Mouse (Mus musculus) forebrain, embryonic 11.5 days (tissue): ENCODE results near the gene Cpa1. TPM values are rescaled to one million over a fixed set of nuclear protein-coding genes. Genes with fewer than 3 reads are reported as not detected.
A peak's percentile ranks its signal among the peaks of the same experiment; 100 is the strongest.

Experiments used
- ATAC-seq: fragments of 200-750 bp; cut with Nextera tagmentation; replicated peaks from 2 replicates; pipeline ENCODE4 v1.8.0; 2017; ENCODE audit warnings: moderate TSS enrichment; ENCODE audit not compliant: low FRiP score
- DNase-seq: peaks from one replicate; pipeline ENCODE4 v3.0.0-alpha.2; 2017; ENCODE audit warnings: low spot score
- H3K27ac ChIP-seq: fragments of 300-500 bp; sonication (generic); 2 replicates; pipeline ENCODE4 v1.5.1; 2014; ENCODE audit warnings: low read depth, low read length
- H3K27me3 ChIP-seq: fragments of 300-500 bp; sonication (generic); 2 replicates; pipeline ENCODE4 v1.6.1; 2014; ENCODE audit warnings: mild to moderate bottlenecking, low read length, mixed read lengths; ENCODE audit not compliant: control insufficient read depth, insufficient read depth
- H3K36me3 ChIP-seq: fragments of 300-500 bp; sonication (generic); 2 replicates; pipeline ENCODE4 v1.6.1; 2014; ENCODE audit warnings: mild to moderate bottlenecking, low read length, moderate library complexity, mixed read lengths; ENCODE audit not compliant: control insufficient read depth, insufficient read depth
- H3K4me1 ChIP-seq: fragments of 300-500 bp; sonication (generic); replicated peaks from 2 replicates; pipeline ENCODE4 v1.6.1; 2014; ENCODE audit warnings: low read length, mixed read lengths; ENCODE audit not compliant: control insufficient read depth, insufficient read depth
- H3K4me2 ChIP-seq: fragments of 300-500 bp; sonication (generic); 2 replicates; pipeline ENCODE4 v1.6.1; 2014; ENCODE audit warnings: low read depth, mild to moderate bottlenecking, low read length, moderate library complexity, mixed read lengths; ENCODE audit not compliant: severe bottlenecking
- H3K4me3 ChIP-seq: fragments of 300-500 bp; sonication (generic); 2 replicates; pipeline ENCODE4 v1.5.1; 2014; ENCODE audit warnings: low read depth, low read length
- H3K9ac ChIP-seq: fragments of 300-500 bp; sonication (generic); 2 replicates; pipeline ENCODE4 v1.6.1; 2014; ENCODE audit warnings: low read length
- H3K9me3 ChIP-seq: fragments of 300-500 bp; sonication (generic); 2 replicates; pipeline ENCODE4 v1.6.1; 2016; ENCODE audit warnings: low read length, mixed read lengths; ENCODE audit not compliant: control insufficient read depth
- whole genome bisulfite sequencing: fragments of 180-500 bp; shearing (Covaris S2); extraction: QIAGEN DNeasy Blood & Tissue Kit; methylation state at CpG from one replicate; pipeline ENCODE4 v1.1.7; 2014; 5-methylcytosine and 5-hydroxymethylcytosine counted together
- polyA plus RNA-seq: library from polyadenylated mRNA; unstranded; fragments of >200 nt; fragmentation: Nextera tagmentation; extraction: Ambion mirVana; gene quantifications from 2 replicates; pipeline ENCODE4 v1.2.1, GENCODE M21; 2014

The Cpa1 gene
- polyA plus RNA-seq, 1 experiment from 2014 or later, result 0.16 TPM

DNA sequence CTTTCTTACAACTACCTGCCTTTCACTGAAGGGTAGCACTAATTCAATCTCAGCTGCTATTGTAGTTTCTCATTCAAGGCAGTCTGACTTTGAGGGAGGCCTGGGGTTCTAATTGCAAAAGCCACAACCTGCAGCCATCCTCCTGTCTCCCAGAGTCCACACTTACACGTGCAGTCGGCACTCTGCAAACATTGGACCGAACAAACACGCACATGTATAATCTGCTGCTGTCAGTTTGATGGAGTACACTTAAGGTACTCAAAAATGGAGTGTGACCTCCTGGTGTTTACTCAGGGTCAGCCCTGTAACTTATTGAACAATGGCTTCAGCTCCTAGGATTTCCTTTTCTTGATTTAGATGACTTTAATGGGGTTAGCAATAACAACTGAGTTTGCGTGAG, 40.5 kb downstream of the Cpa1 start:
- Histone ChIP-seq H3K4me1 (peaks cover 33% of the 10 kb centered on the region), H3K27me3 (no peaks in the 10 kb centered on the region), H3K9ac (no peak overlapping the region), H3K36me3 (no peaks in the 10 kb centered on the region), H3K4me3 (no peak overlapping the region), H3K9me3 (no peaks in the 10 kb centered on the region), H3K4me2 (no peak overlapping the region), H3K27ac (no peak overlapping the region)
- ATAC-seq (no peak), DNase-seq (no peak)
- WGBS, result 61% methylated on average over 5 of the region's 5 CpGs

DNA sequence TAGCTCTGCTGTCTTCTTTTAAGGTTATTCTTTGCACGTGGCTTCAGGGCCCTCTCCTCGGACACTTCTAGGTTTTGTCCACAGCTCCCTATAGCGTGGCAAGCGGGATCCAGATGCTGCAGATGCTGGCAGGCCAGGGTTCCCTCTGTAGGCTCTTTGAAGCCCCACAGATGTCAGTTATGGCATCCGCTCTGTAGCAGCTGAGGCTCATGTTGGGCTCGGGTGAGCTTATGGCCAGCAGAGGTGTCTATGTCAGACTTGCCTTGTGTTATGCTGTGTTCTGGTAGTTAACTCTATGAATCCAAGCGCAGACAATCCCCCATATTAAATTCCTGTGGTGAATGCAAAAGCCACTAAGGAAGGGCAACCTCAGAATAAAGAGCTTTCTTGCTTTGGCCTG, 41.4 kb downstream of the Cpa1 start:
- H3K36me3 ChIP-seq, result no peaks in the 10 kb centered on the region
- peaks cover 24% of the 10 kb centered on the region for H3K4me1 ChIP-seq
- H3K27ac ChIP-seq, result no peak overlapping the region
- WGBS, result 78% methylated on average over 7 of the region's 7 CpGs
- no peak overlapping the region for H3K4me3 ChIP-seq
- DNase-seq, result no peak
- no peak overlapping the region for H3K9ac ChIP-seq
- no peak overlapping the region for H3K4me2 ChIP-seq
- no peaks in the 10 kb centered on the region for H3K9me3 ChIP-seq
- no peaks in the 10 kb centered on the region for H3K27me3 ChIP-seq
- no peak for ATAC-seq

DNA sequence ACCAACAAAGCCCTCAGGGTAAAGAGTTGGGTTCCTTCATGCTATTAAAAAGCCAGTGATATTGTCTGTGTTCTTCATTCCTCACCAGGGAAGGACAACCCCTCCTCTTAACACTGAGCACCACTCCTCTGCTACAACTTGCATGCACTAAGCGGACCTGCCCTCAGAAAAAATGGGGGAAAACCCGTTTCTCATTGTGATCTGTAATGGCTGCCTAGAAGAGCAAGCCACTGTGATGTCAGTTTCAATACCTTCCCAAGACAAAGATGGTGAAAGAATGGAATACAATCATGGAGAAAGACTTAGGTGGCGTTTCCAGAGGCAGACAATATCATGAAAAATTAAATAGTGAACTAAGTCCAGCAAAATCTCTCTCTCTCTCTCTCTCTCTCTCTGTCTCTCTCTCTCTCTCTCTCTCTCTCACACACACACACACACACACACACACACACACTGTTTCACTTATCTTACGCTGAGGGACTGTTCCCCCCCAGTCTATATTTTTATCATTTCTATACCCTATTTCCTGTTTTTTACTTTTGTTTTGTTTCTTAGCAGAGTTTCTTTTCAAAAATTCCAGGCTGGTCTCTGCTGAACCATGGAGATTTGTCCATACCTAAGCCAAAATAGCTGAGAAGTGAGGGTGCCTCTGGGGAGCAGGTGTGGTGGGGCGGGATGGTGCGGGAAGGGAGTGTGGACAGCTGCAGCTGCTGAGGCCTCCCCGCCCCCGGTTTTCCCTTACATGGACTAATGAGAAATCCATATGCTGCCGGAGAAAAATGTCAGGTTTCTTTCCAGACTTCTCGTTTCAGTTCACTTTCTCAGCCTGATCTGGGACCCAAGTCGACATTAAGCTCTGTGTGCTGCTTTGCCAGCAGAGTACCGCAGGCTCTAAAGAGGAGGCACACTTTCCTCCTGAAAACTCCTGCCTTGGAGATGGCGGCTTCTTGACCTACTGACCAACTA, 43.2 kb downstream of the Cpa1 start:
- 70% methylated on average over 13 of the region's 13 CpGs for WGBS

DNA sequence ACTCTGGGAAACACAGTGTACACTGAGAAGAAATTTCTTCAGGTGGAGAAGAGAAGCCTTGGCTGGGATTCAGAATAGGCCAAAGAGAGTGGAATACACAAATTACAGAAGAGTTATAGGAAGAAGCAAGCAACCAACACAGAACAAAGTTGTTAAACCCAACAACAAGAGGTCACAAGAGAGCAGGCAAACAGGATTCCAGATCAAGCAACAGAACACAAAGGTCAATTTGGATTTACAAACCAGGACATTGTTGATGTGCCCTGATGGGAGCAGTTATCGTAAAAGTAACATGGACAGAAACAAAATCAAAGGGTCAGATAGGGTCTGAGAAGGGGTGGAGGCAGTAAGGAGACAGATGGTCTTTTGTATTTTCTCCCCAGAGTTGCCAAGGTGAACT, 45.6 kb downstream of the Cpa1 start:
- no peaks in the 10 kb centered on the region for H3K36me3 ChIP-seq
- no peak for DNase-seq
- H3K9ac ChIP-seq, result no peak overlapping the region
- peaks cover 9% of the 10 kb centered on the region for H3K4me1 ChIP-seq
- 87% methylated on average over 1 of the region's 1 CpGs for WGBS
- no peaks in the 10 kb centered on the region for H3K9me3 ChIP-seq
- H3K27me3 ChIP-seq, result no peaks in the 10 kb centered on the region
- no peak for ATAC-seq
- H3K27ac ChIP-seq, result no peak overlapping the region
- no peak overlapping the region for H3K4me3 ChIP-seq
- no peak overlapping the region for H3K4me2 ChIP-seq

More for the DNA sequence above, 43.2 kb downstream of the Cpa1 start:
- no peak for DNase-seq
- ATAC-seq, result no peak
- Histone ChIP-seq H3K9ac (no peak overlapping the region), H3K36me3 (no peaks in the 10 kb centered on the region), H3K4me2 (no peak overlapping the region), H3K9me3 (no peaks in the 10 kb centered on the region), H3K27ac (peak overlapping the region; percentile 57), H3K27me3 (no peaks in the 10 kb centered on the region), H3K4me1 (peaks cover 18% of the 10 kb centered on the region), H3K4me3 (no peak overlapping the region)

DNA sequence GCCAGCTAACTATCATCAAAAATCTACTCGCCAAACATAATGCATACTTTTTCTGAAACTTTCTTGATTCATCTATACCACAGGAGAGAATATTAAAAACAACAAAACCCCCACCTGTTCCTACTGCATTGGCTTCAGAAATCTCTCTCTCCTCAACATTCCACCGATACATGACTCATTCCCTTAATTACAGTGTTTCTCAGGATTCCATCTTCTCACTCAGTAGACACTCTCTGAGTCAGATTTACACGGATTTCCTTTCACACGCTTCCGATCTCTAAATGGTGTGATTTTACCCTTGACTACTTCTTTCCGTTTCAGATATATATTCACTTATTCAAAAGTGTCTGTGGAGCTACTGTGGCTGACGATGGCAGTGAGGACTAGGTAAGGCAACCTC, 48.2 kb downstream of the Cpa1 start:
- DNase-seq (no peak), ATAC-seq (no peak)
- Histone ChIP-seq H3K4me1 (peaks cover 9% of the 10 kb centered on the region), H3K9ac (no peak overlapping the region), H3K27ac (no peak overlapping the region), H3K27me3 (no peaks in the 10 kb centered on the region), H3K9me3 (no peaks in the 10 kb centered on the region), H3K36me3 (no peaks in the 10 kb centered on the region), H3K4me2 (no peak overlapping the region), H3K4me3 (no peak overlapping the region)
- 94% methylated on average over 7 of the region's 7 CpGs for WGBS

DNA sequence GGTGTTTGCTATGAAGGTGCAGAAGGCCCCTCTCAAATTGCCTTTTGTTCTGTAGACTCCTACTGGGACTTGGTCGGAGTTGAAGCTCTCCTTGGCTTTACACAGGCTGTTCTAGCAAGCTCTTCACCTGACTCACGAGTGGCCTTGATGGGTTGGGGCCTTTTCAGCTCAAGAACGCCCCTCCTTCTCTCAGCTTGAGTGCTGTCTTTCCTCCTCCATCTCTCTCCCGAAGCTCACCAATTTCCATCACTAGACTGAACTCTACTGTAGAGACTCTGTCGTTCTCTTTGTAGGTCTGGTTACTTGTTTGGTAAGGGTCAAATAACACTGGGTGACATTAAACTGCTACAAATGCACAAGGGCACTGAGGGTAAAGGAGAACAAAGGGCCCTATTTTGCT, 53.8 kb downstream of the Cpa1 start:
- WGBS, result 72% methylated on average over 5 of the region's 5 CpGs
- Histone ChIP-seq H3K36me3 (no peaks in the 10 kb centered on the region), H3K4me2 (peak overlapping the region; percentile 50), H3K4me1 (peaks cover 9% of the 10 kb centered on the region), H3K9me3 (no peaks in the 10 kb centered on the region), H3K27ac (peak overlapping the region; percentile 92), H3K4me3 (peak overlapping the region; percentile 43), H3K9ac (peak overlapping the region; percentile 62), H3K27me3 (no peaks in the 10 kb centered on the region)
- ATAC-seq (no peak), DNase-seq (no peak)

DNA sequence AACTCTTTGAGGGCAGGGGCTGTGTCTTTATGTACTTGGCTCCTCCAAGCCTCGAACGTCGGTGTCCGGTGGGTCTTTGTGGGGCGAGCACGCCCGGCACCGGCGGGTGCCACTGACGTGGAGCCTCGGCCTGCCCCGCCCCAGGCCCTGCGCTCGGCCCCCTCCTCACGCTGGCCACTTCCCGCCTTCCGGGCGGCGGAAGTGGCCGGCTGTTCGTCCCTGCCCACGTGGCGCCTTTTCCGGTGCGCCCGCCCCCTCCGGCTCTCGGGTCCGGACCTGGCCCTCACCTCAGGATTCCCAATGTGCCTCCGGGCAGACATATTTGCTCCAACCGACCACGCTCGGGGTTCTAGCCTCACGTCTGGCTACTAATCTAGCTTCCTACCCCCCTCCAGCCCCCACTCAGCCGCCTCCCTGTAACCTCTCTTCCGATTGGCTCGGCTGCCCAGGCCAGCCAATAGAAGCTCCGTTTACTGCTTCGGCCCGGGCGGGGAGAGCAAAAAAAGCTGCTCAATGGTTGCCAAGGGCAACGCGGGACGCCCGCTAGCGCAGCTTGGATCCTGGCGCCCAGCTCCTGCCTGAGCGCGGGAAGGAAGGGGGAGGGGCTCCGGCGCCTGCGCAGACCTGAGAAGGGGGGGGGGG, 54.5 kb downstream of the Cpa1 start, which contains the start of gene Cep41:
Cep41 (minus strand) TSS at position 400 of the 642 bp plus-strand sequence.
- under 1% methylated on average over 51 of the region's 52 CpGs for WGBS
- Histone ChIP-seq H3K4me3 (peak within 1 kb of the TSS; percentile 43), H3K36me3 (no peaks in the 10 kb centered on the region), H3K27me3 (no peaks in the 10 kb centered on the region), H3K9me3 (no peaks in the 10 kb centered on the region), H3K4me2 (peak within 1 kb of the TSS; percentile 50), H3K9ac (peak within 1 kb of the TSS; percentile 62), H3K27ac (peak within 1 kb of the TSS; percentile 92), H3K4me1 (peaks cover 9% of the 10 kb centered on the region)
- DNase-seq (peak; percentile 99), ATAC-seq (peak; percentile 97)

DNA sequence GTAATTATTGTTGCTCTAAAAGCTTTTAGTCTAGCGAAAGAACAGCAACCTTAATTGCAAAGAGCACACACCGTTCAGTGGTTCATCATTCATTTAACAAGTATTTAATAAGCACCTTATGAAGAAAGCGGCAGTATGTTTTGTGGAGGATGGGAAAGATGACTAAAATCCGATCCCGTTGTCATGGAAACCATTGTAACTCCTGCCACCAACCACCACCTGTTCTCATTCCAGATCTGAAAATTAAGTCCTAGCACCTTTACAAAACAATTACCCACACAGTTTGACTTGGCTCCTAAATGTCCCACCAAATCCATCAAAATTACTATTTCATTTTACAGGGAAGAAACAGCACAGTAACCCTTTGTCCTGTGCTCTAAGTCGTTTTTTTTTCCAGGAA, 55.2 kb downstream of the Cpa1 start:
- 28% methylated on average over 6 of the region's 6 CpGs for WGBS
- ATAC-seq (peak; percentile 5), DNase-seq (no peak)
- Histone ChIP-seq H3K9me3 (no peaks in the 10 kb centered on the region), H3K4me1 (peaks cover 9% of the 10 kb centered on the region), H3K9ac (peak overlapping the region; percentile 35; the same call in 1 of the 2 replicates), H3K27me3 (no peaks in the 10 kb centered on the region), H3K4me2 (peak overlapping the region; percentile 50), H3K27ac (peak overlapping the region; percentile 92), H3K36me3 (no peaks in the 10 kb centered on the region), H3K4me3 (0 out of 2 replicates have a peak overlapping the region, but pooled peaks have one; percentile 43)
